Mouse (Mus musculus) kidney, postnatal 10 days (tissue): Measurements from ENCODE around the gene Csrnp3.
A peak's percentile ranks its signal among the peaks of the same experiment; 100 is the strongest.

Experiments used
- DNase-seq: peaks from one replicate; pipeline ENCODE4 v3.0.0; 2021; ENCODE audit warnings: mixed read lengths

Csrnp3 gene

GRCm38 (mm10) chr2:66024837-66025236 is 179.3 kb downstream of the Csrnp3 start:
- no peak for DNase-seq

GRCm38 (mm10) chr2:66028812-66029211 is 183.2 kb downstream of the Csrnp3 start:
- DNase-seq = no peak

GRCm38 (mm10) chr2:66034907-66035679 is 189.5 kb downstream of the Csrnp3 start:
- no peak for DNase-seq

GRCm38 (mm10) chr2:66040611-66041010 is 195.0 kb downstream of the Csrnp3 start:
- no peak for DNase-seq

GRCm38 (mm10) chr2:66041203-66041916 is 195.8 kb downstream of the Csrnp3 start:
- no peak for DNase-seq

GRCm38 (mm10) chr2:66041917-66042419 is 196.4 kb downstream of the Csrnp3 start:
- peak; percentile 47 for DNase-seq

- no peak for DNase-seq
Observed at GRCm38 (mm10) chr2:66043441-66044404, 198.2 kb downstream of the Csrnp3 start.

GRCm38 (mm10) chr2:66044405-66045089 is 199.0 kb downstream of the Csrnp3 start:
- DNase-seq = no peak

- DNase-seq = no peak
Observed at GRCm38 (mm10) chr2:66063291-66063690, 217.7 kb downstream of the Csrnp3 start.

- no peak for DNase-seq
Observed at GRCm38 (mm10) chr2:66069454-66069853, 223.9 kb downstream of the Csrnp3 start.

- no peak for DNase-seq
Observed at GRCm38 (mm10) chr2:66080731-66081130, 235.2 kb downstream of the Csrnp3 start.
